Mouse (Mus musculus) retina, embryonic 14.5 days (tissue): ENCODE data around the gene Umad1.
A peak's percentile ranks its signal among the peaks of the same experiment; 100 is the strongest.

ENCODE experiments used
- DNase-seq: peaks from one replicate; pipeline ENCODE4 v3.0.0-alpha.2; 2015; ENCODE audit warnings: low spot score

The Umad1 gene

DNA sequence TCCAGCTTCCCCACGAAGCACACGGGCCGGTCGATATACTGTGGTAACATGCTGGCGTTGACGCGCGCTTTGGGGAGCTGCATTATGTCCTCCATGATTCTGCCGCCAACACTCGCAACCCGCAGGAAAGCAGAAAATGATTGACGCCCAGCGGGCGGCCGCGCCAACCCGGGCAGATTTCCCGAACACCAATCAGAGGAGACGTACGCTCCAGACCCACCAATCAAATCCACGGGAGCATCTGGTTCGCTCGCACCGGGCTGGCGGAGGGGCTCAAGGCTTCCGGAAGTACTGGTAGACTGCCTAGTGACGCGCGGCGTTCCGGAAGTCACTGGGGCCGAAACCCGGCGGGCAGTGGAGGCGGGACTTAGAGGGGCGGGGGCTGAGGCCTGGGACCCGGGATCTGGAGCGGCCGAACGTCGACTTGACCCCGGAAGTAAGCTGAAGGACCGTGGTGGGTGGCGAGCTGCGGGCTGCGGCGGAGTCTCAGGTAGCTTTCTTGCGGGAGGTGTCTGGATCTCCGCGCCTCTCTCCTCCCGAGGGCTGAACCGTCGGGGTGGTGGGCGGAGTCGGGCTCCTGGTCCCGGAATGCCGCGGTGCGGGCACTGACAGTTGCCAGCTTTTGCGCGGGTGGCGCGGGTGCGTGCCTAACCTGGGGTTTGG is at the start of gene Umad1, which contains the start of the genes Rpa3 and Gm45062:
TSS of gene Umad1 (plus strand) at position 285 of the 663 bp plus-strand sequence.
TSS of gene Rpa3 (minus strand) at position 170 of the 663 bp plus-strand sequence.
TSS of gene Gm45062 (plus strand) at position 447 of the 663 bp plus-strand sequence.
- peak; percentile 98 for DNase-seq

DNA sequence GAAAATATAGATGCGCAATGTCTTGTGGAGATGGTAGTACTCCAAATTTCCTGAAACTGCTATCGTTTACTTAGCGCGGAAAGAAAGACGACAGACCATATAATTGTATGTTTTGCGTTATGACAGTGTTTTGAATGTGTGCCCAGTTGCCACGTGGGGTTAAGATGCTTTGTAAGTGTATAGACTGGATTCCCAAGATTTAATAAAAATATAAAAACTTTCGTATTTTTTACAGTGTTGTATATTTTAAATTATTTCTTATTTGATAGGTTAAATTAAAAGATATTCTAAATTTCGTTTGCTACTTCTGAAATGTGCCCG is 49.3 kb upstream of the Umad1 start:
- no peak for DNase-seq

DNA sequence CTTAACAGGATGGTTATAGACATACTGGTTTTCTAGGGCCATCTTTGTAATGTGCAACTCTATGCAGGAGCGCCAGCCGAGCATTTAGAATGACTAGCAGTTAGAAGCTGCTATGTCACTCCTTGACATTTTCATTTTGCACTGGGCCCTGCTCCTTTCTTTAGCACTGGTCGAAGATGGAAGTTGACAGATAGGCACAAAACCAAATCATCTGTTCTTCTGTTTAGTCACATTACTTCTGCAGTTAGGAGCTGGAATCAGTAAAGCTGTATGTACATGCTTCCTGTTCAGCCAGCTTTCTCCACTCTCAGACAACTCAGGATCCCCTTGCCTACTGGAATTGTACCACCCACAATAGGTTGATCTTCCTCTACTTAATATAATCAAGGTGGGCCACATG is 48.4 kb upstream of the Umad1 start:
- DNase-seq = no peak

DNA sequence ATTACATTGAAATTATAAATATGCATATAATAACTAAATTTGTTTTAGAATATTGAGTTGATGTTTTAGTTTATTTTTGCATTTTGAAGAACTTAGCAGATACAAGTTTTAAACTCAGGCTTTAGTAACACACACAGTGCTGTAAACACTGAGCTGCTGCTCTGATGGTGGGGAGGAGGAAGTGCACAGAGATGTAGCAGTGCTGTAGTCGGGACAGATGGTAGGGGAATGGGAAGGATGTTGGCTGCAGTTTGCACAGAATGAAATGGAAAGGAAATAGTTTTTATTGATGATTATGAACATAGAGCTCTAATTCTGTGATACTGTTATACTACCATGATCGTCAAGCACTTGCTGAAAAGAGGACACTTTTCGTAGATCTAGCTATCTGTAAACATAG is 32.1 kb upstream of the Umad1 start:
- DNase-seq = no peak

DNA sequence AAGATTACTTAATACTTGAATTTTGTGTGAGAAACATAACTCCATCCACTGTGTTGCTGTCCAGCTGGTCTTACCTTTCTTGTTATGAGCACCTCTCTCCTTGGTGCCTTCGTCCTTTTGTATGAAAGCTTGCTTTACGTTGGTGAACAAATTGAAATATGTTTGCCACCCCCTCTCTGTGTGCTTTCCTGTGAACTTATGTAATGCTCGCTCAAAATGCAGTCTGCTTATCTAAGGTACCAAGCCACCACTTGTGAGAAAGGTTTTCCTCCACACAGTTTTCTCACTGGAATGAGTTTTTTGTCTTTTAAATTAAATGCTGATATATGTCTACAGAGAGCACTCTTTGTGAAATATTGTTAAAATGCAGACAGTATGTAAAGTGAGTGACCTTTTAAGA is 30.5 kb upstream of the Umad1 start:
- DNase-seq = no peak

DNA sequence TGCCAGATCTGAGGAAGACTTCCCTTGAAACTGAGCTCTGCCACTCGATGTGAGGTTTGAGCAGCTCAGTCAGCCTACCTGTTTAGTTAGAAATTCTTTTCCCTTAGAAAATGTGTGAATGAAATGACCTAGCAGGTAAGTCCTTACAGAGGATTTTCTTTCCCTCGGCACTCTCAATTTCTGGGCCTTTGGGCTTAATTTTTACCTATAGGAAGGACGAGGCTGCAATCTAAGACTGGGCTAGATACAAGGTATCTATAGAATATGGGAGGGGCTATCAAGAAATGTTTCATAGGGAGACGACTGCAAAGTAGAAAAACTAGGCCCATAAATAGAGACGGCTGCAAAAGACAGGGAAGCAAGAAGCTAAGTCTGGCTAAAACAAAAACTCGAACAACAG is 772 bp upstream of the Umad1 start:
- peak; percentile 11 for DNase-seq

DNA sequence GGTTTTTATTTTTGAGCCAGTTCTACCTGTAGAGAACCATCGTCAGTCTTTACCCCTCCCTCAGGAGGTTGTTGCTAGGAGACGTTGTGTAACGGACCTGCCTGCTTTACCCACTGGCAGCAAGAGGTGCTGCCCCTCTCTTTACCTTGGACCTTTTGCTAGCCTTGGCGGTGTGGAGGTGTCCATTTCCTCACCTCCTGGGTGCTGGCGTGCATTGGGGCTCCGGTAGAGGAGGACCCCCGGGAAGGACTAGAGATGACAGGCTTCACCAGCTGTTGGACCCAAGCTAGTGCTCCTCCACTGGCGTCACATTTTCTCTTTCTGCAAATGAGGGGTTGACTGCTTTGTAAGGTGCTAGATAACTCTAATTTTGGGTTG is 568 bp downstream of the Umad1 start:
- DNase-seq = no peak

DNA sequence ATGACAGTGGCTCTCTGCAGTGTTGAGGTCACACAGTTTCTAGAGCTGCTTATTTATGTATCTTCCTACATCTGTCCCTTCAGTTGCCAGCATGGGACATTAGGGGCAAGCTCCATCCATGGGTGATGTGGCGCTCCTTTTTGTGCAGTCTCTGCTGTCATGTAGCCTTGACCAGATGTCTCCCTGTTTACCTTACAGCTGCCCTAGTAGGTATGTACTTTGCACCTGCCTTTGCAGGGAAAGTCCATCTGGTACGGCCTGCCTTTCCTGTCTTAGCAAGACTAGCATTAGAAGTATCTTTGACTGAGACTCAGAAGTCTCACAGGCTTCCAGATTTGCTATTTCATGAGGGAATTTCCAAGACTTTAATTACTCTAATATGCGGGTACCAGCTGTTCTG is 12.0 kb downstream of the Umad1 start:
- DNase-seq = no peak

DNA sequence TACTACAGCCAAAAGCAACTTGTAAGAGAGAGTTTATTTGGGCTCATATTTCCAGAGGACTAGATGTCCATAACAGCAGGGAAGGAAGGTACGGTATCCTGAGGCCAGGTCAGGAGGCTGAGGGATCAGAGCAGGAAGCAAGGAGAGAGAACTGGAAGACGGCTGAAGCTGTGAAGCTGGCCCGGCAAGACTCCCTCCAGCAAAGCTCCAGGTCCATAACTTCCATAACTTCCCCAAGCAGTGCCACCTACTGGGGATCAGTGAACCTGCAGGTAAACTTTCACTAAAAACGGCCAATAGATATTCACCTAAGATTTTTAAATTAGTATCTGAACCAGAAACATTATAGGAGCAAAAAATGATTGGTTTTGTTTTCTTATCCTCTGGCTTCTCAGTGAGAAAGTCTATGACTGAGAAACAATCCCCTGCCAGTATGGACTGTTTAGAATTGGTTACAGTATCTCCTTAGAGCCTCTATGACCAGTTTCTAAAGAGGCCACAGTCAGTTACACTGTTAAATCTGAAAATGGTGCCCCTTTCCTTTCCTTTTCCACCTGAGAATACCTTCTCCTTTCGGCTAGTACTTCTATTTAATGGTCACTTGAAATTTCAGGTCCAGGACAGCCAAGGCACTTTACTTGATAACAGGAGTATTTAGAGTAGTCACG is 15.4 kb downstream of the Umad1 start:
- peak; percentile 72 for DNase-seq

DNA sequence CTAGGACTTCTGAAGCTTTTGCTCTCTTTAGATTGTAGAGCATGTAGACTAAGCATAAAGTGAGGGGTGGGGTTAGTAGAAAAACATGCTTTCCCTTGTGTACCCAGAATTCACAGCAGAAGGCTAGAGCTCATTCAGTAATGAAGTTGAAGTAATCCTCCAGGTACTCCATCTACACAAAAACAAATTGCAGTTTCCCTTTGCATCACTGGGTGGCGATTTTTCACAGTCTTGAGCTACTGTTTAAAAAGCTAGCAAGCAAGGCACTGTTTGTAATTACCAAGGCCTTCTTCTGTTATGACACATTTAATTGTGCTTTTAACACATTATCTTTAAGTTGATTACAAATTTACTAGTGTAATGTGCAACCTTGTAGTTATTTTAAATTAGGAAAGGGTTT is 16.0 kb downstream of the Umad1 start:
- DNase-seq = peak; percentile 66

DNA sequence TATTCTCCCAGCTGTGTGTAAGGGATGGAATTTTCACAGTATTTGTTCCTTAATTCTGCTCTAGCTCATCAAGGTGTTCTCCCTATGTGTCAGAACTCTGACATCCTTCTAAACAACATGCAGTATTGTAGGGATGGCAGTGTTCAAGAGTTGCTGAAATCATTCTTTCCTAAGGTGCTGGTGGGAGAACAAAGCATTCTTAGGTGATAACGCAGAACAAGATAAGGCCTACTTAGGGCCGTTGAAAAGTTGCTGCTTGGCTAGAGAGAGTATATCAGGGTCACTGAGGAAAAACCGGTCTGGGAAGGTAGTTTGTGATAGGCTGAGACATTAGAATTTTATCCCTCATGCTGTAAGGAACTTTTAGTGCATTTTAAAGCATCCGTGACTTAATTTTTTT is 17.3 kb downstream of the Umad1 start:
- DNase-seq = no peak

DNA sequence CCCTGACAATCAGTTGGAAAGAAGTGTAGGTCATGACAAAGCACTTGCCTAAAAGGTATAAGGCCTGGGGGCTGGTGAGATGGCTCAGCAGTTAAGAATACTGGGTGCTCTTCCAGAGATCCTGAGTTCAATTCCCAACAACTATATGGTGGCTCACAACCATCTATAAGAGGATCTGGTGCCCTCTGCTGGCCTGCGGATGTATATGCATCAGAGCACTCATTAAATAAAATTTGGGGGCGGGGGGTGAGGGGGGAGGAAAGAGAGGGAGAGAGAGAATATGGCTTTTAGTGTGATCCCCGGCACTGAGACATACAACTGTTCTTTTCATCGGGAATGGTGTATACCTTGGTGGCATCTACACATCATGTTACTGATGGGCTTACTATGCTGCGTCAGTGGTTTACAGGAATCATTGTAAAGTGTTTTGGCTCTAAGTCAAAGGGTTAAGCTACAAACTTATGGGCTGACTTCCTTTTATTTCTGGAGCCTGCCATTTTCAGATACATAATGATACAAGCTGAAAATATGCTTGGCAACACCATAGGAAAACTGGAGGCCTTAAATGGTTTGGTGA is 19.4 kb downstream of the Umad1 start:
- DNase-seq = peak; percentile 5

DNA sequence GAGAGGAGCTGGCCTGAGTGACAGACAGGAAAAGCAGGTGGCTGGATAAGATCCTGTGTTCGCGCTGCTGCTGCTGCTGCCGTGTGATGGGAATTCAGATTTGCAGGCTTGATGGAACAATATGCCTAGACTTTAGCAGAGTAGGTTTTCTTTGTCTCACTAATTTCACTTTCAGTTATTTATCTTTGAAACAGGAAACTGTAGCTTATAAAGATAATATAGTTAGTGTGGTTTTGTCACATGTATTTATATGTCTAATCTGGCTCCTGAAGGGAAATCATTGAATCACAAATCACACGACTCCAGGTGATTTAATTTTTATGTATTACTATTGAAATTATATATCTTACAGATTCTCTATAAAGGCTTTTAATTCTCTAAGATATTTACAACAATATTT is 24.2 kb downstream of the Umad1 start:
- no peak for DNase-seq

DNA sequence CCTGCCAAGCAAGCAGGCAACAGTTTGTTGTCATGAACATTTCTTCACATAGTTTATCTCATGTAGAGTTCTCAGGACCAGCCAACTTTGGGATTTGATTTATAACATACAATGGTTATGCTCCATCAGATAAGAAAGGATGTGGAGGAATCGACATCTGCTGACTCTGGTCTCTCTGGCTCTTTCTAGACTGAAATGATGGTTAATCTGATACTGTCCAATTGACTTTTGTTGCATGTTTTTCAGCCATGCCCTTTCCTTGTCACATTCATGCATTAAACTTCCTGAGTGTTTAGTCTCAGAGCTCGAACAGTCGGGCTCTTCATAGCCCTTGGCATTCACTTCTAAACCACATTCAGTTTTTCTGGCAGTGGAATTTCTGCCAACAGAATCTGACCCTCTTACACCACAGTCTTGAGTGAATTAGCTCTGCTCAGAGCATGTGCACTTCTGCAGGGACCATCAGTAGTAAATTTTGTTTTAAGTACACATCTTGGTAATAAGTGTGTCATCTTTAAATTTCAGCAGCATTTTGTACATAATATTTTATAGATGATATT is 26.4 kb downstream of the Umad1 start:
- DNase-seq = no peak

DNA sequence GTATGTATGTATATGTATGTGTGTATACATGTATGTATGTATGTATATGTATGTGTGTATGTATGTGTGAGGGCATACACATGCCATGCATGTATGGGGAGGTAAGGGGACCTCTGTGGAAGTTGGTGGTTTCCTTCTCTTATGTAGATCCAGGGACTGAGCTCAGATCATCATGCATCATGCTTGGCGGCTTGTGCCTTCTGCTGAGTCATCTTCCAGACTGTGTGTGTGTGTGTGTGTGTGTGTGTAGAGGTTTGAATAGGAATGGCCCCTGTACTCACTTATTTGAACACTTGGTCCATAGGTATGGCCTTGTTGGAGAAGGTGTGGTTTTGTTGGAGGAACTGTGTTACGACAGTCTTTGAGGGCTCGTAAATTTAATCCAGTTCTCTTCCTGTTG is 27.1 kb downstream of the Umad1 start:
- DNase-seq = no peak

DNA sequence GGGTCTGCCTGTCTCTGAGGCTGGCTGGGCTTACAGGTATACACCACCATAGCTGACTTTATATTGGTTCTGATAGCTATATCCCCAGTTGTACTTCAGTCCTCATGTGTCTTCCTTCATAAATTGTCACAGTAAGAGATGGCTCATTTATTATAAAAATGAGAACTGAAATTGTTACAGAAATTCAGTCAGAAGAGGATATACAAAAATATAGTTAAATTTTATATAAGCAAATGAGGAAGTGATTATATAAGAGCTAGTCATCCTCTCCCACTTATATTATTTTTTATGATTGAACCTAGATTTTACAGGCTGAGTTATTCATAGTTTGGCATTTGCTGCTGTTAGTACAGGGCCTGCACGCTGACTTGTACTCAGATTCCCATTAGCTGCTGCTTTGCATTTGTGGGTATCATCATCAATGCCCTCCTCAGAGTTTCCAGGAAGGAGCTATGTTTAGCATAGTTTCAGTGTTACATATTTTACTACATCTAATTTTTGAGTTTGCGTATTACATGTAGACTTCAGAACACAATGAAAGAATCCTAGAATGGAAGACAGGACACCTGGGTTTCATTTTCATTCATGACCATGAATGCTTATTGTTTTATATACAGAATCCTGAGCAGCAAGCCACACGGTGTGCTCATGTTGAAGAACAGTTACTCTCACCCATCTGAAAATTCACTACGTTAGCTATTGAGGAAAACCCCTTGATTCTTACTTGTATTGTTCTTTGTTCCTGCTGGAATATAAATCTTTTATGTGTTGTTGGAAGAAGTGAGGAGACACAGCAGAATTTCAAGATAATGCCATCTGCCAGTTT is 29.9 kb downstream of the Umad1 start:
- DNase-seq = no peak

DNA sequence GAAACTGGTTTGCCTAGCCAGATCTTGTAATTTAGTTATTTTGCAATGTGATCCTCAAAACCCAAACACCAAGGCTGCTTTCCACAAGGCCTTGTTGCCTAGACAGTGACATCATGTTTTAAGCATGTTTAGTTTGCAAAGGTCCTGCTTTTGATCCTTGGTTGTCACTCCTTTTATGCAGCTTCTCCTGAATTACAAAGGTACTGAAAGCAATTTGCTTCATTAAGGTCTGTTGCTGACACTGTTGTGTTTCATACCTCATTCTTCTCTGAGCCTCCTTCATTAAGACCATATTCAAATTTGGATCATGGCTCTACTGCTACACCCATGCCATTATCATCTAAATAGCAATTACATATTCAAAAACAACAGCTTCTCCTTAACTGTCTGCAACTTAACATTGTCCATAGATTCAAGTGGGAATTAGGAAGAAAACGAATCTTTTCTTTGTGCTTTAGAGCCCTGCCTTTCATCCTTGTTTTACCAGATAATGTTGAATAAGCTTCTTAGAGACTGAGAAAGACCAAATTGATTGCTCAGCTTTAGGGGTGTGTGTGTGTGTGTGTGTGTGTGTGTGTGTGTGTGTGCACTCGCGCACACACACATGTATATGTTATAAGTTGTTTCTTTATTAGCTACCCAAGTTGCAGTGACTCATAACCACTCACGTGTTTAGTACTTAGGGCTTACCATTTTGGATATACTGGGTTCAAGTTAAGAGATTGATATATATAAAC is 35.1 kb downstream of the Umad1 start:
- no peak for DNase-seq

DNA sequence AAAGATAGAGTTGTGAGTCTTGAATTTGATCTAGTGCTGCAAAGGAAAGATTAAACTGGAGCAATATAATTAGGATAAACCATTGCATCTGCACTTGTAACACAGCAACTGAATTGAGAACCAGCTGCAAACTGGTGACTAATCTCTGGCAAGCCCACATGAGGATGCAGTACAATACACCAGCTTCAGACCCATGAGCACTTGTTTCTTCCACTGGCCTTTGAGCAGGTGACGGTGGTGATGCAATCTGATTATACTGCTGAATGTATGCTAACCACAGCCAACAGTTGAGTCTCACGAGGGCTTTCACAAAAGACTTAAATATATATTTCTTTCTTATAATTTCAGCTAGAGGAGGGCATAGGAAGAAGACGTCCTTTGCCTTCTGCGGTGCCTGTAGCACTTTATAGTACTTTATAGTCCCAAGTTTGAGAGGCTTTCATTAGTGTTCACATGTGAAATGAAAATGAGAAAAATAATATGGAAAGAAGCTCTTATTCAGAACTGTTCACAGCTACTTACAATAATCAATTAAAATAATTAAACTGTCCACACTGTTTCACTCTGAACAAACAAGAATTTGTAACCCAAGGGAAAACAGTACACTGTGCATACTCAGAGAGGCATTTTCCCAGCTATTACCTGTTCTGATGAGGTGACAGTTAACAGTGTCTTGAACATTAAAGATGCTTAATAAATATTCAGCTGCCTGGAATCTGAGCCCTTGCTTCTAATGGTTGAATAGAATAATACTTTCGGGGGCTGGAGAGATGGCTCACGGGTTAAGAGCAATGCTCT is 40.2 kb downstream of the Umad1 start:
- no peak for DNase-seq

DNA sequence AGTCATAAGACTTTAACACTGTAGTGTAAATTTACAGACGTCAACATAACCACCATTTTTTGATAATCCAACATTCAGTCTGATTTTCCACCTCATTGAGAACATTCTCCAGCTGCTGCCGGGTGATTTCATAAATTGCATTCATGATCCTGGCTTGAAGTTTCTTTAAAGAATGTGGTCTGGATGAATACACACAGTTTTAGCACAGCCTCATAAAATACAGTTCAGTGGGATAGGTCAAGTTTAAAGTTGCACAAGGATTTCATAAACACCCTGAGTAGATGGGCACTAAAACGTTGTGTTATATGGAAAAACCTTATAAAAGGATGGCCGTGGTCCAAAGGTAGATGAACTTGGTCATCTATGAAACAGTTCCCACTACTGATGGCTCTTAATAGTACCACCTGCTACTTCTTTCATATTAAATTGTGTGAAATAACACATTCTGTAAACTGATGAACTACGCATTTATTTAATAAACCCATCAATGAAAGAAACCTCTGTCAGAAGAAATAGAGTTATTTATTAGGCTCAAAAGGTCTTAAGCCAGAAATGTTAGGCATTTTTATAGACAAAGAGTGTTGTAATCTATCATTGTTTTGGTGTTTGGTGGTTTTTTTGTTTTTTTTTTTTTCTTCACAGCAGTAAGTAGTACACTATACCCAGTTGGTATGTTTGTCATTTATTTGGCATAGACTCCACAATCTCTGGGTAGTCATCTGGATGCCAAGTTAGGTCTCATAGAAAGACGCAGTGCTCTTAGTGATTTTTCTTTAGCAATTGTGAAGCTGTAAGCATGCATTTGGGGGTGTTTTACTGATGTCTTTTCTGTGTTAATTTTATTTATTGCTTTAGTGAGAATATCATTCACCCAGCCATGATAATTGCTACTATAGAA is 49.0 kb downstream of the Umad1 start:
- DNase-seq = no peak

DNA sequence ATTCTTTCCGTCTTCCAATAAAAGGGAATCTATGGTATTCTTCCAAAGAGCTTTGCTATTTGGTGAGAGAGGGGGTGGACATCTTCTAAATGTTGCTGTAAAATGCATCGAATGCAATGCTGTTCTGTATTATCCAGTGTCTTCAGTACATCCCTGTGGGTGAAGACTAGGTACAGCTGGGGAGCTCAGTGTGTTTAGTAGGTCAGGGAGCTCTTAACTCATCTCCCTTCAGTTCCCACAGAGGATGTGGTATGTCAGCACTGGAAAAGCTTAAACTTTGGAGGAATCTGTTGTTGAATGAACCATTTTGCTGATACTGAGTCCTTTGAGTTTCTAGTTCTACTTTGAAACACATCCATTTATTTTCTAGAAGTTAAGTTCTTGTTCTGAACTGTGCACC is 53.5 kb downstream of the Umad1 start:
- no peak for DNase-seq
